Mouse (Mus musculus): Measurements from ENCODE around the gene Myo3b.

Gene Myo3b

GRCm38 (mm10) chr2:70278425-70279277 lies 239.7 kb downstream of the Myo3b start:
- DNase-seq (ENCODE audit: low spot score), result peak; percentile 31

GRCm38 (mm10) chr2:70284109-70284508 lies 245.2 kb downstream of the Myo3b start:
- DNase-seq (ENCODE audit: low spot score), result no peak

GRCm38 (mm10) chr2:70291063-70291462 lies 252.1 kb downstream of the Myo3b start:
- no peak for DNase-seq (ENCODE audit: low spot score)

- DNase-seq (ENCODE audit: low spot score), result no peak
Observed at GRCm38 (mm10) chr2:70292776-70293175, 253.8 kb downstream of the Myo3b start.

- DNase-seq (ENCODE audit: low spot score), result no peak
Observed at GRCm38 (mm10) chr2:70302905-70303304, 264.0 kb downstream of the Myo3b start.

- DNase-seq (ENCODE audit: low spot score), result no peak
Observed at GRCm38 (mm10) chr2:70315125-70315524, 276.2 kb downstream of the Myo3b start.

GRCm38 (mm10) chr2:70315734-70316133 lies 276.8 kb downstream of the Myo3b start:
- no peak for DNase-seq (ENCODE audit: low spot score)

- peak; percentile 5 for DNase-seq (ENCODE audit: low spot score)
Observed at GRCm38 (mm10) chr2:70317850-70318249, 278.9 kb downstream of the Myo3b start.

- no peak for DNase-seq (ENCODE audit: low spot score)
Observed at GRCm38 (mm10) chr2:70318861-70319555, 280.1 kb downstream of the Myo3b start.

GRCm38 (mm10) chr2:70322767-70323166 lies 283.8 kb downstream of the Myo3b start:
- no peak for DNase-seq (ENCODE audit: low spot score)

- DNase-seq (ENCODE audit: low spot score), result no peak
Observed at GRCm38 (mm10) chr2:70327602-70328001, 288.7 kb downstream of the Myo3b start.

- no peak for DNase-seq (ENCODE audit: low spot score)
Observed at GRCm38 (mm10) chr2:70332905-70333304, 294.0 kb downstream of the Myo3b start.

GRCm38 (mm10) chr2:70333553-70333952 lies 294.6 kb downstream of the Myo3b start:
- no peak for DNase-seq (ENCODE audit: low spot score)

- no peak for DNase-seq (ENCODE audit: low spot score)
Observed at GRCm38 (mm10) chr2:70336551-70336950, 297.6 kb downstream of the Myo3b start.

GRCm38 (mm10) chr2:70337208-70337611 lies 298.3 kb downstream of the Myo3b start:
- DNase-seq (ENCODE audit: low spot score), result peak; percentile 50

GRCm38 (mm10) chr2:70337869-70338268 lies 298.9 kb downstream of the Myo3b start:
- peak; percentile 12 for DNase-seq (ENCODE audit: low spot score)

- no peak for DNase-seq (ENCODE audit: low spot score)
Observed at GRCm38 (mm10) chr2:70339061-70339460, 300.1 kb downstream of the Myo3b start.

GRCm38 (mm10) chr2:70339501-70339900 lies 300.6 kb downstream of the Myo3b start:
- no peak for DNase-seq (ENCODE audit: low spot score)

GRCm38 (mm10) chr2:70340224-70340623 lies 301.3 kb downstream of the Myo3b start:
- no peak for DNase-seq (ENCODE audit: low spot score)

GRCm38 (mm10) chr2:70345126-70345525 lies 306.2 kb downstream of the Myo3b start:
- no peak for DNase-seq (ENCODE audit: low spot score)

GRCm38 (mm10) chr2:70347511-70347910 lies 308.6 kb downstream of the Myo3b start:
- DNase-seq (ENCODE audit: low spot score), result no peak

GRCm38 (mm10) chr2:70348793-70349553 lies 310.0 kb downstream of the Myo3b start:
- no peak for DNase-seq (ENCODE audit: low spot score)
